Mouse (Mus musculus): ENCODE measurements at regions not wholly inside any gene's neighbourhood (a gene's known extent, or its start where the extent isn't known, plus 50 kb on each side); places are given as distances from the start of the nearest gene placed in this dataset.

GRCm38 (mm10) chr2:45693291-45694020 is 576.3 kb upstream of the Zeb2 start:
- ChIA-PET CTCF (no interaction called here), POLR2A (no interaction called here)

GRCm38 (mm10) chr2:45692819-45693218 is 575.6 kb upstream of the Zeb2 start:
- CTCF ChIA-PET: no interaction called here
- POLR2A ChIA-PET: no interaction called here

GRCm38 (mm10) chr2:45688996-45689395 is 571.8 kb upstream of the Zeb2 start:
- CTCF ChIA-PET: no interaction called here
- POLR2A ChIA-PET: no interaction called here

GRCm38 (mm10) chr2:45681251-45681650 is 564.1 kb upstream of the Zeb2 start:
- CTCF ChIA-PET: no interaction called here
- POLR2A ChIA-PET: no interaction called here

- POLR2A ChIA-PET: interaction anchor here in 1 of 4 experiments (1.9 kb wide), 1 partner anchor 17 kb away, joined by 5 read pairs; no protein-coding TSS in a partner anchor
- CTCF ChIA-PET: interaction anchor here in 1 of 4 experiments (0.6 kb wide), 2 partner anchors 585 to 1380 kb away, joined by 3 read pairs; no protein-coding TSS in a partner anchor
Measured at GRCm38 (mm10) chr2:45679101-45679895, 562.1 kb upstream of the Zeb2 start.

GRCm38 (mm10) chr2:45678685-45679084 is 561.5 kb upstream of the Zeb2 start:
- CTCF ChIA-PET: interaction anchor here in 1 of 4 experiments (0.6 kb wide), 2 partner anchors 585 to 1380 kb away, joined by 3 read pairs; no protein-coding TSS in a partner anchor

GRCm38 (mm10) chr2:45675776-45676175 is 558.6 kb upstream of the Zeb2 start:
- ChIA-PET CTCF (no interaction called here), POLR2A (no interaction called here)

More at GRCm38 (mm10) chr2:45678685-45679084, 561.5 kb upstream of the Zeb2 start:
- POLR2A ChIA-PET: interaction anchor here in 1 of 4 experiments (1.9 kb wide), 1 partner anchor 18 kb away, joined by 5 read pairs; no protein-coding TSS in a partner anchor

GRCm38 (mm10) chr2:45656011-45656410 is 538.8 kb upstream of the Zeb2 start:
- ChIA-PET POLR2A (interaction anchor here in 1 of 4 experiments (0.7 kb wide), 1 partner anchor 240 kb away, joined by 3 read pairs; no protein-coding TSS in a partner anchor), CTCF (no interaction called here)

- POLR2A ChIA-PET: no interaction called here
- CTCF ChIA-PET: no interaction called here
Measured at GRCm38 (mm10) chr2:45654693-45655092, 537.5 kb upstream of the Zeb2 start.

GRCm38 (mm10) chr2:45652977-45653376 is 535.8 kb upstream of the Zeb2 start:
- ChIA-PET CTCF (no interaction called here), POLR2A (no interaction called here)

GRCm38 (mm10) chr2:45650271-45650985 is 533.2 kb upstream of the Zeb2 start:
- ChIA-PET POLR2A (interaction anchor here in 1 of 4 experiments (0.6 kb wide), 1 partner anchor 535 kb away, joined by 4 read pairs; no protein-coding TSS in a partner anchor), CTCF (no interaction called here)

- ChIA-PET POLR2A (no interaction called here), CTCF (no interaction called here)
Measured at GRCm38 (mm10) chr2:45647846-45648245, 530.7 kb upstream of the Zeb2 start.

GRCm38 (mm10) chr2:45630081-45630480 is 512.9 kb upstream of the Zeb2 start:
- CTCF ChIA-PET: no interaction called here
- POLR2A ChIA-PET: no interaction called here

GRCm38 (mm10) chr2:45629616-45630015 is 512.4 kb upstream of the Zeb2 start:
- ChIA-PET POLR2A (no interaction called here), CTCF (no interaction called here)

GRCm38 (mm10) chr2:45623056-45623455 is 505.9 kb upstream of the Zeb2 start:
- ChIA-PET POLR2A (no interaction called here), CTCF (no interaction called here)

- POLR2A ChIA-PET: no interaction called here
- CTCF ChIA-PET: interaction anchor here in 2 of 4 experiments (0.6 to 0.7 kb wide), 2 partner anchors 16 to 1131 kb away, joined by 3 to 4 read pairs; no protein-coding TSS in a partner anchor
Measured at GRCm38 (mm10) chr2:45608926-45609325, 491.7 kb upstream of the Zeb2 start.

- POLR2A ChIA-PET: no interaction called here
- CTCF ChIA-PET: no interaction called here
Measured at GRCm38 (mm10) chr2:45607393-45607792, 490.2 kb upstream of the Zeb2 start.

- ChIA-PET POLR2A (no interaction called here), CTCF (no interaction called here)
Measured at GRCm38 (mm10) chr2:45601332-45601900, 484.2 kb upstream of the Zeb2 start.

- CTCF ChIA-PET: no interaction called here
Measured at GRCm38 (mm10) chr2:45593765-45594164, 476.6 kb upstream of the Zeb2 start.

GRCm38 (mm10) chr2:45590980-45591379 is 473.8 kb upstream of the Zeb2 start:
- POLR2A ChIA-PET: interaction anchor here in 1 of 4 experiments (0.6 kb wide), 1 partner anchor 486 kb away, joined by 3 read pairs; no protein-coding TSS in a partner anchor
- CTCF ChIA-PET: no interaction called here

More at GRCm38 (mm10) chr2:45593765-45594164, 476.6 kb upstream of the Zeb2 start:
- POLR2A ChIA-PET: no interaction called here

Measured in embryonic stem cell, embryonic (primary cell).